Mouse (Mus musculus): Measurements from ENCODE around the gene Ckm.

Ckm gene

DNA sequence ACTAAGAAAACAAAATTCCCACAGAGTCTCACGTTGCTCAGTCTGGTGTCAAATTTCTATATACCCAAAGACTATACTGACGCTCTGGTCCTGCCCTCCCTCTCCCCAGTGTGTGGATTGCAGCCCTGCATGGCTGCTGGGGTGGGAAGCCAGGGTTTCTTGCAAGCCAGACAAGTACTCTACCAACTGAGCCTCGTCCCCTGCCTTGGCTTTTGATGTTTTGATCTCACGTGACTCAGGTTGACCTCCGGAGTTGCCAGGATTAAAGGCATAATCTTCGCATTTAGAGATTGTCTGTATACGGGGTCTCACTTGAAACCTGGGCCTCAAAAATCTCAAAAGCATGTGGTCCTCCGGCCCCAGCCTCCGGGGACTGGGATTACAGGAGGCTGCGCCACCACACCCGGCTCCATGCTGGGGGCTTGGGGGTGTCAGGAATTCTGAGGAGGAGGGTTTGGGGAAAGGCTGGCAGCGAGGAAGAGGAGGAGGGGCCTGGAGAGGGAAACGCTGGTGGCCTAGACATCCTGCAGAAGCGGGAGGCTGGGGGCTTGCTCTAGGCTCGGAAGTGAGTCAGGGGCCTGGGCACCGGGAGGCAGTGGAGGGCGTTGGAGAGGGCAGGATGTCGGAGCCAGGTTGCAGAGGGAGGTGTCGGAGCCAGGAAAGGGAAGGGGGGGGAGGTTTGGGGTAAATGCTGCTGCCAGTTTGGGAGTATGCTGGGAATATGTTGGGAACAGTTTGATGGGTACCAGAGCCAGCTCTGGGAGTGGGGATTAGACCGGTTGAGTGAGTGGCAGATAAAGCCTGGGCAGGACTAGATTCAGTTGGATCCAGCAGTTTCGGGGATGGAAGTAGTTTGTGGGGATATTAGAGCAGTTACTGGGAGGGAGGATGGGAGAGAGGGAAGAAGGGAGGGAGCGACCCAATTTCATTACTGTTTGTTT lies 60.1 kb downstream of the Ckm start:
- DNase-seq (ENCODE audit: extremely low spot score, low spot score): no peak

DNA sequence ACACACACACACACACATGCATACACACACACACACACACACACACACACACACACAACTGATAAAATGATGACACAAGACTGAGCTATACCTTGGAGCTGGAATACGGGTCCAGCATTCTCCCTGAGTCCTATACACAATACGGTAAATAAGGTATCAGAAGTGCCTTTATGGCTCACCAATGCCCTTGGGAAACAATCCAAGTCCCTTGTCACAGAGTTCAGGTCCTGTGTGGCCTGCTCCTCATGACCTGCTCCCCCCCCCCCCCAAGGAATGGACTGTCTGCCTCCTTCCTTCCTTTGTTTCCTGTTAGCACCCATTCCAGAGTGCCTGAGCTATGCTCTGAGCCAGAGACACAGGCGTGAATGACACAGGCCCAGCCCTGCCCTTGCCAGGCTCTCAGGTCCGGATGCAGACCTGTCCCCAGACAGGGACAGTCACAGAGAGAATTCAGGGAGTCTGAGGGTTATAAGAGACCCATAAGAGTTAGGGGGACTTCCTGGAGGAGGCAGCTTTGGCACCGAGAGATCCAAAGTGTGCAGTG lies 62.1 kb downstream of the Ckm start:
- DNase-seq (ENCODE audit: extremely low spot score, low spot score): no peak

DNA sequence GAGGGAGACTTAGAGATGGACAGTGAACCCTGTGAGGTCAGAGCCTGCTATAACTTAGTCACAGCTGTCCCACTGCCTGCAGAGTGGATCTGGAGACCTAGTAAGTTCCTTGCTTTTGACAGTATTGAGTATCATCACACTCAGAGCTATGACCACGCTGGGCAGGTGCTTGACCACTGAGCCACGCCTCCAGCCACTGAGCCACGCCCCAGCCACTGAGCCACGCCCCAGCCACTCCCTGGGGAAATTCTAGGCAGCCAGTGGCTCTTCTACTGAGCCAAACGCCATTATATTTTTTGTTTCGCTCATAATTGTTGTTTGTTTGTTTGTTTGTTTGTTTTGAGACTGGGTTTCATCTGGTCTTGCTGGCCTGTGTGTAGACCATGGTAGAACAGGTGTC lies 63.1 kb downstream of the Ckm start:
- no peak for DNase-seq (ENCODE audit: extremely low spot score, low spot score)

DNA sequence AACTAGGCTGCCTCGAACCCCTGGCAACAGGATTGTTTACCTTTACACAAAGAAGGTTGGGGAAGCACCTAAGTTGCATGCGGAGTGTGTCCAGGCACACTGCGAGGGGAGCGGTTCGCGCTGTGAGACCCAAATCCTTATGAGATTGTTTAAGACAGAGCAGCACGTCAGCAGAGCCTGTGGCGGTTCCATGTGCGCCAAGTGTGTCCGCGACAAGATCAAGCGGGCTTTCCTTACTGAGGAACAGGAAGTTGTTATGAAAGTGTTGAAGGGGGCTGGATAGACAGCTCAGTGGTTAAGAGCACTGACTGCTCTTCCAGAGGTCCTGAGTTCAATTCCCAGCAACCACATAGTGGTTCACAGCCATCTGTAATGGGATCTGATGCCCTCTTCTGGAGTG lies 63.7 kb downstream of the Ckm start:
- no peak for DNase-seq (ENCODE audit: extremely low spot score, low spot score)

DNA sequence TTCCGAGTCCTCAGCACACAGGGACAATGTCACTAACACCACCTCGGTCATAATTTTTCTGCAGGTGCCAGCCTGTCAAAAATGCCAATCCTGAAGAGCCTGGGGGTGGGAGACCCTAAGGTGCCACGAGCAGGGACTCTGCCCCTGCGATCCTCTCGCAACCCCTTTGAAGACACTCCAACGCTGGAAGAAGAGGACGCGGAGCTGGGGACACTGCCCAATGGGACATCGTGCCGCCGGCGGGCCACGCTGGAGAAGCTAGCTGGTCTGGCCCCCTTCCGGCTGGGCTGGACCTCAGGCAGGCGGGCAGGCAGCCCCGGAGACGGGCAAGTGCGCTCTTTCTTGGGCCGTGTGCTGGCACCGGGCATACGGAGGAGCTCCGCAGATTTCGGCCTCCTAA lies 64.8 kb downstream of the Ckm start:
- no peak for DNase-seq (ENCODE audit: extremely low spot score, low spot score)

DNA sequence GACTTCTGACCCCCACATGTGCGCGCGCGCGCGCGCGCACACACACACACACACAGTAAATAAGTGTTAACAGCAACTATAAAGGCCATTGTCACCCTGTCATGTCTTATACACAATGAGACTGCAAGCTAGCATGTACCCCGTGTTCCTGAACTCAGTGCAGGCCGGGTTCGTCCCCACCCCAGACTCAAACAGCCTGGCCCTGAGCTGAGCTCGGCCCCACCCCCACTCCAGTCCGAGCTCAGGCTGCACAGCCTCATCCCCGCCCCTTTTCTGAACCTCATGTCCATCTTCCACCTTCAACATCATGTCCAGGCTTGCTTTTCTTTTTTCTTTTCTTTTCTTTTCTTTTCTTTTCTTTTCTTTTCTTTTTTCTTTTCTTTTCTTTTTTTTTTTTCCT lies 65.7 kb downstream of the Ckm start:
- DNase-seq (ENCODE audit: extremely low spot score, low spot score): no peak

DNA sequence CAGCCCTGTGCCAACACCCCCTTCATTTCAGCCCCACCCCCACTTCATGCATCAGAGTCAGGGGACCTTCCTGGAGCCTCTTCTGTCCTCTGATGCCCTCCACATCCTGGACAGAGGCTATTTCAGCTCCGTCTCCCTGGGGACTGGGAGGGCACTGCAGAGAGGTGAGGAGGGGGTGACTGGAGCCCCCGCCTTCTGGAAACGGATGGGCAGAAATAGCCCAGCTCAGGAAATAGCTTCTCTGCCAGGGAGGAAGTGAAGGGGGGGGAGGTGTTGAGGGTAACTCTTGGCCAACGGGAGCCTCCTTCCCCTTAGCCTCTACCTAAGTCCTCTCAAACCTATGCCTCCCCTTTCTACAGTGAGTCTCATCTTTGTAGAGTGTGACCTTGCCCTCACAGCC lies 67.8 kb downstream of the Ckm start:
- DNase-seq (ENCODE audit: extremely low spot score, low spot score): no peak

Data from neural tube, embryonic 10.5 days (tissue).